Mouse (Mus musculus): ENCODE data around the gene C1qtnf1. TPM values are rescaled to one million over a fixed set of nuclear protein-coding genes. Genes with fewer than 3 reads are reported as not detected.
A peak's percentile ranks its signal among the peaks of the same experiment; 100 is the strongest.

Gene C1qtnf1
- polyA plus RNA-seq, 2 experiments, result 1.1 to 1.4 TPM

- Histone ChIP-seq H3K4me2 (ENCODE audit: low read depth) (peak overlapping the region; percentile 40; the same call in 1 of the 2 replicates), H3K4me3 (ENCODE audit: insufficient read depth in 1 of 2, low read depth in 2 of 2, low read length in 2 of 2) (no peak overlapping the region), H3K4me1 (replicated peaks; ENCODE audit: control insufficient read depth in 2 of 2, insufficient read depth in 2 of 2, low read length in 1 of 2) (no peaks in the 10 kb centered on the region), H3K9me3 (ENCODE audit: control insufficient read depth, low read length) (no peaks in the 10 kb centered on the region), H3K27ac (no peak overlapping the region), H3K36me3 (replicated peaks; ENCODE audit: control insufficient read depth, insufficient read depth, low read depth) (no peaks in the 10 kb centered on the region), H3K27me3 (ENCODE audit: control insufficient read depth, insufficient read depth, low read length) (no peaks in the 10 kb centered on the region), H3K9ac (replicated peaks) (no peak overlapping the region)
- TF ChIP-seq EP300 (IDR thresholded peaks at IDR 0.05; ENCODE audit: low read depth) (no peak), CTCF (IDR thresholded peaks at IDR 0.05; ENCODE audit: low read depth) (peak; percentile 94)
- WGBS (ENCODE audit: insufficient replicate concordance), result 15% methylated on average over 22 of the region's 22 CpGs
- DNase-seq (ENCODE audit: low read depth in 3 of 3, low spot score in 3 of 3), result peak in 1 of 3 experiments; percentile 23
- ATAC-seq (ENCODE audit: insufficient read depth), result peak; percentile 74
Observed at GRCm38 (mm10) chr11:118490566-118491218, 62.7 kb downstream of the C1qtnf1 start.

GRCm38 (mm10) chr11:118491230-118491629 lies 63.2 kb downstream of the C1qtnf1 start:
- WGBS (ENCODE audit: insufficient replicate concordance), result 68% methylated on average over 7 of the region's 7 CpGs
- Histone ChIP-seq H3K27me3 (ENCODE audit: control insufficient read depth, insufficient read depth, low read length) (no peaks in the 10 kb centered on the region), H3K36me3 (replicated peaks; ENCODE audit: control insufficient read depth, insufficient read depth, low read depth) (no peaks in the 10 kb centered on the region), H3K4me3 (ENCODE audit: insufficient read depth in 1 of 2, low read depth in 2 of 2, low read length in 2 of 2) (no peak overlapping the region), H3K9ac (replicated peaks) (no peak overlapping the region), H3K27ac (no peak overlapping the region), H3K4me1 (replicated peaks; ENCODE audit: control insufficient read depth in 2 of 2, insufficient read depth in 2 of 2, low read length in 1 of 2) (no peaks in the 10 kb centered on the region), H3K9me3 (ENCODE audit: control insufficient read depth, low read length) (no peaks in the 10 kb centered on the region), H3K4me2 (ENCODE audit: low read depth) (no peak overlapping the region)
- DNase-seq (ENCODE audit: low read depth in 3 of 3, low spot score in 3 of 3) (no peak), ATAC-seq (ENCODE audit: insufficient read depth) (no peak)
- TF ChIP-seq EP300 (IDR thresholded peaks at IDR 0.05; ENCODE audit: low read depth), result no peak
- TF ChIP-seq CTCF (IDR thresholded peaks at IDR 0.05; ENCODE audit: low read depth), result no peak

- Histone ChIP-seq H3K36me3 (replicated peaks; ENCODE audit: control insufficient read depth, insufficient read depth, low read depth) (no peaks in the 10 kb centered on the region), H3K9ac (replicated peaks) (no peak overlapping the region), H3K27me3 (ENCODE audit: control insufficient read depth, insufficient read depth, low read length) (no peaks in the 10 kb centered on the region), H3K4me2 (ENCODE audit: low read depth) (no peak overlapping the region), H3K4me1 (replicated peaks; ENCODE audit: control insufficient read depth in 2 of 2, insufficient read depth in 2 of 2, low read length in 1 of 2) (no peaks in the 10 kb centered on the region), H3K4me3 (ENCODE audit: insufficient read depth in 1 of 2, low read depth in 2 of 2, low read length in 2 of 2) (no peak overlapping the region), H3K9me3 (ENCODE audit: control insufficient read depth, low read length) (no peaks in the 10 kb centered on the region), H3K27ac (no peak overlapping the region)
- WGBS (ENCODE audit: insufficient replicate concordance), result 61% methylated on average over 2 of the region's 2 CpGs
- TF ChIP-seq CTCF (IDR thresholded peaks at IDR 0.05; ENCODE audit: low read depth) (no peak), EP300 (IDR thresholded peaks at IDR 0.05; ENCODE audit: low read depth) (no peak)
- no peak for DNase-seq (ENCODE audit: low read depth in 3 of 3, low spot score in 3 of 3)
- ATAC-seq (ENCODE audit: insufficient read depth), result no peak
Observed at GRCm38 (mm10) chr11:118493458-118493857, 65.5 kb downstream of the C1qtnf1 start.

- H3K36me3 ChIP-seq (replicated peaks; ENCODE audit: control insufficient read depth, insufficient read depth, low read depth), result no peaks in the 10 kb centered on the region
- ATAC-seq (ENCODE audit: insufficient read depth), result no peak
- no peak overlapping the region for H3K4me3 ChIP-seq (ENCODE audit: insufficient read depth in 1 of 2, low read depth in 2 of 2, low read length in 2 of 2)
- H3K4me2 ChIP-seq (ENCODE audit: low read depth), result no peak overlapping the region
- no peaks in the 10 kb centered on the region for H3K27me3 ChIP-seq (ENCODE audit: control insufficient read depth, insufficient read depth, low read length)
- no peak overlapping the region for H3K9ac ChIP-seq (replicated peaks)
- TF ChIP-seq CTCF (IDR thresholded peaks at IDR 0.05; ENCODE audit: low read depth), result no peak
- no peak for TF ChIP-seq EP300 (IDR thresholded peaks at IDR 0.05; ENCODE audit: low read depth)
- DNase-seq (ENCODE audit: low read depth in 3 of 3, low spot score in 3 of 3), result no peak
- H3K9me3 ChIP-seq (ENCODE audit: control insufficient read depth, low read length), result no peaks in the 10 kb centered on the region
- no peak overlapping the region for H3K27ac ChIP-seq
- 40% methylated on average over 12 of the region's 12 CpGs for WGBS (ENCODE audit: insufficient replicate concordance)
- H3K4me1 ChIP-seq (replicated peaks; ENCODE audit: control insufficient read depth in 2 of 2, insufficient read depth in 2 of 2, low read length in 1 of 2), result no peaks in the 10 kb centered on the region
Observed at GRCm38 (mm10) chr11:118494001-118494737, 66.2 kb downstream of the C1qtnf1 start.

- no peak for TF ChIP-seq CTCF (IDR thresholded peaks at IDR 0.05; ENCODE audit: low read depth)
- TF ChIP-seq EP300 (IDR thresholded peaks at IDR 0.05; ENCODE audit: low read depth), result no peak
- no peaks in the 10 kb centered on the region for H3K9me3 ChIP-seq (ENCODE audit: control insufficient read depth, low read length)
- no peak overlapping the region for H3K27ac ChIP-seq
- no peak overlapping the region for H3K9ac ChIP-seq (replicated peaks)
- H3K27me3 ChIP-seq (ENCODE audit: control insufficient read depth, insufficient read depth, low read length), result no peaks in the 10 kb centered on the region
- no peak for ATAC-seq (ENCODE audit: insufficient read depth)
- no peaks in the 10 kb centered on the region for H3K4me1 ChIP-seq (replicated peaks; ENCODE audit: control insufficient read depth in 2 of 2, insufficient read depth in 2 of 2, low read length in 1 of 2)
- WGBS (ENCODE audit: insufficient replicate concordance), result 39% methylated on average over 5 of the region's 5 CpGs
- H3K36me3 ChIP-seq (replicated peaks; ENCODE audit: control insufficient read depth, insufficient read depth, low read depth), result no peaks in the 10 kb centered on the region
- no peak overlapping the region for H3K4me2 ChIP-seq (ENCODE audit: low read depth)
- DNase-seq (ENCODE audit: low read depth in 3 of 3, low spot score in 3 of 3), result no peak
- no peak overlapping the region for H3K4me3 ChIP-seq (ENCODE audit: insufficient read depth in 1 of 2, low read depth in 2 of 2, low read length in 2 of 2)
Observed at GRCm38 (mm10) chr11:118495065-118495464, 67.1 kb downstream of the C1qtnf1 start.

Data from liver, embryonic 14.5 days (tissue).